ENCODE assay signal across 9 mouse cellular contexts in genomic region chr13:41238805-41239130, GRCm38 (mm10). TPM values are rescaled to one million over a fixed set of nuclear protein-coding genes. Genes with fewer than 3 reads are reported as not detected.
A peak's percentile ranks its signal among the peaks of the same experiment; 100 is the strongest.
DNase-seq lines count a peak whose midpoint lies in the region; ATAC-seq and TF ChIP-seq lines count a peak whose summit lies in the region.
"Had no signal": no experiment of that assay in that cellular context is flagged by ENCODE, and none has a peak within 500 bp of the region (broad histone marks: within the 10 kb centered on the region; RNA-seq: fewer than 3 reads in every experiment).

No protein-coding gene starts in this region.

- no peak for TF ChIP-seq POLR2A in kidney, adult 2 months (IDR thresholded peaks at IDR 0.05; ENCODE audit: low read depth, low read length)

- TF ChIP-seq CTCF in kidney, adult 2 months (conservative IDR thresholded peaks at IDR 0.05; ENCODE audit: insufficient read depth, insufficient read length, low read depth, low read length) = peak; percentile 28; the same call in 1 of the 2 replicates

- no peaks in the 10 kb centered on the region for H3K27me3 ChIP-seq in kidney, adult 2 months (replicated peaks; ENCODE audit: control insufficient read depth, insufficient read depth, low read length)
- H3K27me3 ChIP-seq in heart, embryonic 10.5 days (ENCODE audit: insufficient read depth, poor library complexity, severe bottlenecking) = 0 out of 2 replicates have a peak, but pooled peaks cover 6% of the 10 kb centered on the region
- H3K27me3 ChIP-seq: lung, embryonic 15.5 days had no signal

- no peak overlapping the region for H3K4me3 ChIP-seq in kidney, adult 2 months (ENCODE audit: insufficient read depth, low read depth, low read length)
- H3K4me3 ChIP-seq in ES-E14 (ENCODE audit: insufficient read depth in 1 of 2, low read depth in 1 of 2, low read length in 2 of 2, poor library complexity in 1 of 2, severe bottlenecking in 1 of 2) = no peak overlapping the region
- H3K4me3 ChIP-seq in heart, embryonic 10.5 days = no peak overlapping the region
- H3K4me3 ChIP-seq: lung, embryonic 15.5 days had no signal

- H3K9me3 ChIP-seq in ES-E14 (ENCODE audit: control insufficient read depth, insufficient read depth, low read depth, low read length) = no peaks in the 10 kb centered on the region
- H3K9me3 ChIP-seq in heart, embryonic 10.5 days = no peaks in the 10 kb centered on the region
- H3K9me3 ChIP-seq: lung, embryonic 15.5 days had no signal

- no peak overlapping the region for H3K9ac ChIP-seq in ES-E14 (ENCODE audit: insufficient read depth, low read depth, low read length, poor library complexity, severe bottlenecking)
- H3K9ac ChIP-seq: lung, embryonic 15.5 days had no signal

- DNase-seq in kidney, adult 2 months = peak; percentile 53
- no peak for DNase-seq in kidney, adult 11 months
- DNase-seq in A20 (ENCODE audit: low read depth, low spot score) (peak; percentile 73), ES-E14 (ENCODE audit: low read depth, low spot score) (peak; percentile 61)
- DNase-seq in telencephalon, adult 2 months (ENCODE audit: low read depth, low spot score) = peak; percentile 78
- DNase-seq in heart, postnatal 14 days = no peak
- DNase-seq in heart, embryonic 10.5 days (ENCODE audit: low spot score) = no peak

- no peak overlapping the region for H3K27ac ChIP-seq in kidney, adult 2 months (ENCODE audit: insufficient read depth, low read depth, low read length)
- no peak overlapping the region for H3K27ac ChIP-seq in ES-E14 (ENCODE audit: insufficient read depth, low read depth, low read length, poor library complexity, severe bottlenecking)
- H3K27ac ChIP-seq in heart, embryonic 10.5 days = no peak overlapping the region
- H3K27ac ChIP-seq: lung, embryonic 15.5 days had no signal

- no peaks in the 10 kb centered on the region; the same call in 1 of the 2 replicates for H3K4me1 ChIP-seq in kidney, adult 2 months (ENCODE audit: control insufficient read depth, insufficient read depth, low read length)
- H3K4me1 ChIP-seq in ES-E14 (ENCODE audit: control insufficient read depth in 2 of 2, insufficient read depth in 2 of 2, low read length in 2 of 2, poor library complexity in 1 of 2) = no peaks in the 10 kb centered on the region
- no peaks in the 10 kb centered on the region for H3K4me1 ChIP-seq in heart, embryonic 10.5 days
- H3K4me1 ChIP-seq: lung, embryonic 15.5 days had no signal

- 0 out of 2 replicates have a peak, but pooled peaks have one; percentile 50 for ATAC-seq in erythroid progenitor cell, adult 5-6 weeks (replicated peaks; ENCODE audit: low FRiP score, poor library complexity, severe bottlenecking)

- intact Hi-C loops in heart, postnatal 14 days (cut with DNase I) = loop anchor here (2.0 to 5.0 kb wide), 4 partner anchors 94 to 456 kb away; no protein-coding TSS in a partner anchor

- in situ Hi-C loops in ES-E14 (cut with MboI; ENCODE audit: low sequenced_read_pairs in 2 of 2, unreplicated experiment in 2 of 2) = loop anchor here (5.0 to 25.0 kb wide), 4 partner anchors 151 to 401 kb away; partner anchors contain the start of gene Mak (in 1 of the 2)

- H3K36me3 ChIP-seq in kidney, adult 2 months (ENCODE audit: control insufficient read depth, insufficient read depth, low read length) = no peaks in the 10 kb centered on the region
- H3K36me3 ChIP-seq in ES-E14 (ENCODE audit: control insufficient read depth, insufficient read depth, low read length, poor library complexity, severe bottlenecking) = no peaks in the 10 kb centered on the region
- no peaks in the 10 kb centered on the region for H3K36me3 ChIP-seq in heart, embryonic 10.5 days
- H3K36me3 ChIP-seq: lung, embryonic 15.5 days had no signal

- WGBS in kidney, adult 2 months = 4% methylated on average over 5 of the region's 5 CpGs
- 6% methylated on average over 5 of the region's 5 CpGs for WGBS in heart, embryonic 10.5 days

TF ChIP-seq in ES-E14, 5 proteins besides CTCF, POLR2A, EP300 and RAD21:
- TF ChIP-seq ZC3H11A (IDR thresholded peaks at IDR 0.05; ENCODE audit: borderline replicate concordance, low read depth, low read length) (peak; percentile 96), CHD2 (IDR thresholded peaks at IDR 0.05; ENCODE audit: low read depth, low read length) (no peak), ZNF384 (IDR thresholded peaks at IDR 0.05; ENCODE audit: low read depth, low read length) (peak; percentile 99)

RNA-seq across cellular contexts. Expression of gene Smim13, which starts 10.9 kb away (rescaled TPM):
- 3.0 and 3.7 TPM in 2 replicates for polyA plus RNA-seq in kidney, adult 2 months (2012; rRNA removed)
- 5.5 and 7.4 TPM in 2 replicates for total RNA-seq in ES-E14 (2012; rRNA removed)
- 0.84 and 2.2 TPM in 2 replicates for total RNA-seq in erythroid progenitor cell, adult 5-6 weeks (2015; ENCODE audit: low replicate concordance)
- 2.8 and 5.4 TPM in 2 replicates for total RNA-seq in erythroid progenitor cell, adult 5-6 weeks (2017; ENCODE audit: low replicate concordance)
- 10 to 100 TPM; 22.5 to 22.7 TPM for total RNA-seq in heart, postnatal 14 days (2021)
- polyA plus RNA-seq in heart, embryonic 10.5 days (2016; fragmentation: Nextera tagmentation; extraction: Ambion mirVana) = 11.4 TPM in 2 replicates

RNA-seq across cellular contexts. Expression of gene Elovl2, which starts 18.6 kb away (rescaled TPM):
- 31.7 and 34.6 TPM in 2 replicates for polyA plus RNA-seq in kidney, adult 2 months (2012; rRNA removed)
- 3.7 and 5.7 TPM in 2 replicates for total RNA-seq in ES-E14 (2012; rRNA removed)
- total RNA-seq in erythroid progenitor cell, adult 5-6 weeks (2015; ENCODE audit: low replicate concordance) = not detected in 2 replicates
- total RNA-seq in erythroid progenitor cell, adult 5-6 weeks (2017; ENCODE audit: low replicate concordance) = not detected in 2 replicates
- under 1 TPM; 0.19 to 0.37 TPM for total RNA-seq in heart, postnatal 14 days (2021)
- polyA plus RNA-seq in heart, embryonic 10.5 days (2016; fragmentation: Nextera tagmentation; extraction: Ambion mirVana) = 4.1 and 15.5 TPM in 2 replicates

RNA-seq across cellular contexts. Expression of gene Gm17364, which starts 35.0 kb away (rescaled TPM):
- not detected in 2 replicates for polyA plus RNA-seq in kidney, adult 2 months (2012; rRNA removed)
- not detected in 2 replicates for total RNA-seq in ES-E14 (2012; rRNA removed)
- total RNA-seq in erythroid progenitor cell, adult 5-6 weeks (2015; ENCODE audit: low replicate concordance) = not detected in 2 replicates
- total RNA-seq in erythroid progenitor cell, adult 5-6 weeks (2017; ENCODE audit: low replicate concordance) = not detected in 2 replicates
- not detected for total RNA-seq in heart, postnatal 14 days (2021)
- polyA plus RNA-seq in heart, embryonic 10.5 days (2016; fragmentation: Nextera tagmentation; extraction: Ambion mirVana) = not detected in 2 replicates
- polyA plus RNA-seq: lung, embryonic 15.5 days had no signal

Comparison
In these comparisons a context has a peak if more than half of its experiments do, and no peak if none do; other contexts are left out.
1. DNase-seq: peak in kidney, adult 2 months (single experiment), A20 (single experiment), ES-E14 (single experiment) and telencephalon, adult 2 months (single experiment); none in kidney, adult 11 months (single experiment), heart, postnatal 14 days (0 of 2) and heart, embryonic 10.5 days (single experiment).